Mouse (Mus musculus) limb, embryonic 14.5 days (tissue): Measurements from ENCODE around the gene Nes. TPM values are rescaled to one million over a fixed set of nuclear protein-coding genes. Genes with fewer than 3 reads are reported as not detected.
A peak's percentile ranks its signal among the peaks of the same experiment; 100 is the strongest.

Experiments used
- ATAC-seq: fragments of 200-750 bp; cut with Nextera tagmentation; 2 replicates; pipeline ENCODE4 v1.8.0; 2017; ENCODE audit warnings: low read depth, moderate number of reproducible peaks, moderate TSS enrichment; ENCODE audit not compliant: low FRiP score
- DNase-seq: peaks from one replicate; pipeline ENCODE4 v3.0.0-alpha.2; 2015; ENCODE audit warnings: low spot score
- H3K27ac ChIP-seq: fragments of 300-500 bp; sonication (generic); replicated peaks from 2 replicates; pipeline ENCODE4 v1.5.1; 2014; ENCODE audit warnings: low read depth, mild to moderate bottlenecking, low read length, moderate library complexity, mixed read lengths
- H3K27me3 ChIP-seq: fragments of 300-500 bp; sonication (generic); 2 replicates; pipeline ENCODE4 v1.6.1; 2014; ENCODE audit warnings: low read length, mixed read lengths; ENCODE audit not compliant: control insufficient read depth, insufficient read depth
- H3K36me3 ChIP-seq: fragments of 300-500 bp; sonication (generic); 2 replicates; pipeline ENCODE4 v1.6.1; 2014; ENCODE audit warnings: mild to moderate bottlenecking, low read length, moderate library complexity, mixed read lengths; ENCODE audit not compliant: control insufficient read depth, insufficient read depth
- H3K4me1 ChIP-seq: fragments of 300-500 bp; sonication (generic); 2 replicates; pipeline ENCODE4 v1.6.1; 2014; ENCODE audit warnings: antibody characterized with exemption, low read length, mixed read lengths; ENCODE audit not compliant: control insufficient read depth, insufficient read depth
- H3K4me2 ChIP-seq: fragments of 300-500 bp; sonication (generic); replicated peaks from 2 replicates; pipeline ENCODE4 v1.6.1; 2014; ENCODE audit warnings: low read depth, mild to moderate bottlenecking, low read length, moderate library complexity; ENCODE audit not compliant: severe bottlenecking
- H3K4me3 ChIP-seq: fragments of 300-500 bp; sonication (generic); replicated peaks from 2 replicates; pipeline ENCODE4 v1.5.1; 2014; ENCODE audit warnings: low read length
- H3K9ac ChIP-seq: fragments of 300-500 bp; sonication (generic); 2 replicates; pipeline ENCODE4 v1.6.1; 2014; ENCODE audit warnings: mild to moderate bottlenecking, low read depth, low read length, moderate library complexity; ENCODE audit not compliant: severe bottlenecking
- H3K9me3 ChIP-seq: fragments of 300-500 bp; sonication (generic); 2 replicates; pipeline ENCODE4 v1.6.1; 2016; ENCODE audit warnings: low read length; ENCODE audit not compliant: control insufficient read depth
- POLR2A ChIP-seq: fragments of 200-500 bp; IDR thresholded peaks from 2 replicates; pipeline ENCODE4 v1.8.0; 2012; ENCODE audit warnings: inconsistent platforms, mild to moderate bottlenecking, moderate library complexity, borderline replicate concordance; ENCODE audit not compliant: insufficient read depth, insufficient read length; ENCODE audit errors: extremely low read depth
- WGBS: fragments of 180-500 bp; shearing (Covaris S2); extraction: QIAGEN DNeasy Blood & Tissue Kit; methylation state at CpG from one replicate; pipeline ENCODE4 v1.1.7; 2014; 5-methylcytosine and 5-hydroxymethylcytosine counted together
- polyA plus RNA-seq, 2 experiments: library from polyadenylated mRNA; depleted of rRNA in 1 of 2; stranded (reverse) in 1 of 2; unstranded in 1 of 2; fragments of >200 nt; fragmentation: Nextera tagmentation in 1 of 2; extraction: Ambion mirVana in 1 of 2; gene quantifications; 2 replicates each; pipeline versions ENCODE4 v1.2.1 to v1.2.3; 2012 to 2014

Gene Nes
- polyA plus RNA-seq, 2 experiments = 28.7 to 36.0 TPM

GRCm38 (mm10) chr3:87993436-87993835, 22.6 kb downstream of the Nes start:
- no peaks in the 10 kb centered on the region for H3K4me1 ChIP-seq
- H3K4me2 ChIP-seq = no peak overlapping the region
- H3K4me3 ChIP-seq = no peak overlapping the region
- no peak overlapping the region for H3K9ac ChIP-seq
- WGBS = 3% methylated on average over 2 of the region's 6 CpGs
- peaks cover 75% of the 10 kb centered on the region for H3K27me3 ChIP-seq
- H3K9me3 ChIP-seq = no peaks in the 10 kb centered on the region
- DNase-seq (no peak), ATAC-seq (no peak)
- H3K36me3 ChIP-seq = no peaks in the 10 kb centered on the region
- TF ChIP-seq POLR2A = no peak
- no peak overlapping the region for H3K27ac ChIP-seq

DNA sequence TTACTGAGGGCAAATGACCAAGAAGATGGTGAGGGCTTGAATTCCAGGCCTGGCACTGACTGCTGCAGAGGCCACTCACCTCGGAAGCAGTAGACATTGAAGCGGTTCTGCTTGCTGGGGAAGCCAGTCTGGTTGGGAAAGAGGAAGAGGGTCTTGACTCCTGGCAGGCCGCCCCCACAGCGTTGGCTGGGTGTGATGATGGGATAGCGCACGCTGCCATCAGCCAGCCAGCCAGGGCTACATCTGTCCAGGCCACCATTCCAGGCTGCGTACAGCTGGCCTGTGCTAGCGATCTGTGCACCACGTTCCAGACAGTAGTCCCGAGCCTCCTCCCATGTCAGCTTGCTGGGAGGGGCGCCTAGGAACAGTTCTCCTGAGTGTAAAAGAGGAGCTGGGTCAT, 24.5 kb downstream of the Nes start:
- no peak overlapping the region for H3K4me3 ChIP-seq
- DNase-seq (no peak), ATAC-seq (no peak)
- TF ChIP-seq POLR2A = no peak
- peaks cover 7% of the 10 kb centered on the region; the same call in 1 of the 2 replicates for H3K4me1 ChIP-seq
- no peak overlapping the region for H3K27ac ChIP-seq
- peaks cover 87% of the 10 kb centered on the region for H3K27me3 ChIP-seq
- 29% methylated on average over 11 of the region's 11 CpGs for WGBS
- H3K9ac ChIP-seq = no peak overlapping the region
- no peaks in the 10 kb centered on the region for H3K9me3 ChIP-seq
- H3K4me2 ChIP-seq = no peak overlapping the region
- no peaks in the 10 kb centered on the region for H3K36me3 ChIP-seq

DNA sequence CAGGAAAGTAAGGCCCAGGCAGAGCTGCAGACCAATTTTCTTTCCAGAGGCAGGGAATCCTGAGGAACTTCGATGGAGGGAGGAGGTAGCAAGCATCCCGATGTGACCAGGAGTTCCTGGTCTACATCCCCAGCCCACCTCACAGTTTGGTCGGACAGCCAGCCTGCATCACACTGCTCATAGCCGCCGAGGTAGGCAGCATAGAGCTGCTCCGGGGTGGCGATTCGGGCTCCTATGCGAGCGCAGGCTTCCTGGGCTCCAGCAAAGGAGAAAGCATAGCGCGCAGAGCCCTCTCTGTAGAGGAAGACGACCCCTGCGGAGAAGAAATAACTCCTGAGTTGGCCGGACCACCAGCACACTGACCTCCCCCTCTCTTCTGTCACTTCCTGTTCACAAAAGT, 25.5 kb downstream of the Nes start:
- Histone ChIP-seq H3K4me3 (no peak overlapping the region), H3K36me3 (no peaks in the 10 kb centered on the region), H3K4me1 (peaks cover 8% of the 10 kb centered on the region; the same call in 1 of the 2 replicates), H3K9me3 (no peaks in the 10 kb centered on the region), H3K9ac (no peak overlapping the region), H3K27me3 (peaks cover 93% of the 10 kb centered on the region), H3K27ac (no peak overlapping the region), H3K4me2 (no peak overlapping the region)
- ATAC-seq (no peak), DNase-seq (no peak)
- no peak for TF ChIP-seq POLR2A
- 3% methylated on average over 15 of the region's 15 CpGs for WGBS

- no peak for TF ChIP-seq POLR2A
- H3K4me3 ChIP-seq = peak overlapping the region; percentile 31
- WGBS = 2% methylated on average over 48 of the region's 49 CpGs
- DNase-seq (no peak), ATAC-seq (no peak)
- no peaks in the 10 kb centered on the region for H3K36me3 ChIP-seq
- peaks cover 97% of the 10 kb centered on the region for H3K27me3 ChIP-seq
- no peak overlapping the region for H3K9ac ChIP-seq
- no peaks in the 10 kb centered on the region for H3K9me3 ChIP-seq
- H3K27ac ChIP-seq = no peak overlapping the region
- peak overlapping the region; percentile 43 for H3K4me2 ChIP-seq
- peaks cover 8% of the 10 kb centered on the region; the same call in 1 of the 2 replicates for H3K4me1 ChIP-seq
Measured at GRCm38 (mm10) chr3:87996971-87997614, 26.2 kb downstream of the Nes start.

GRCm38 (mm10) chr3:87998747-87999146, 27.9 kb downstream of the Nes start:
- no peak overlapping the region for H3K4me2 ChIP-seq
- H3K4me1 ChIP-seq = peaks cover 8% of the 10 kb centered on the region; the same call in 1 of the 2 replicates
- H3K27me3 ChIP-seq = peaks cover 99% of the 10 kb centered on the region
- no peaks in the 10 kb centered on the region for H3K36me3 ChIP-seq
- WGBS = 0% methylated on average over 7 of the region's 7 CpGs
- no peak overlapping the region for H3K4me3 ChIP-seq
- TF ChIP-seq POLR2A = no peak
- H3K9ac ChIP-seq = no peak overlapping the region
- ATAC-seq (no peak), DNase-seq (no peak)
- no peaks in the 10 kb centered on the region for H3K9me3 ChIP-seq
- no peak overlapping the region for H3K27ac ChIP-seq
